Mouse (Mus musculus) c-Kit-positive CD71-positive TER-119-negative erythroid progenitor cells, embryonic 14.5 days (primary cell): Measurements from ENCODE around the gene Hoxa4.

ENCODE experiments used
- DNase-seq: peaks from one replicate; pipeline ENCODE4 v3.0.0-alpha.2; 2013; ENCODE audit warnings: low read depth

The Hoxa4 gene

GRCm38 (mm10) chr6:52179690-52180089, 11.9 kb downstream of the Hoxa4 start:
- DNase-seq, result no peak

DNA sequence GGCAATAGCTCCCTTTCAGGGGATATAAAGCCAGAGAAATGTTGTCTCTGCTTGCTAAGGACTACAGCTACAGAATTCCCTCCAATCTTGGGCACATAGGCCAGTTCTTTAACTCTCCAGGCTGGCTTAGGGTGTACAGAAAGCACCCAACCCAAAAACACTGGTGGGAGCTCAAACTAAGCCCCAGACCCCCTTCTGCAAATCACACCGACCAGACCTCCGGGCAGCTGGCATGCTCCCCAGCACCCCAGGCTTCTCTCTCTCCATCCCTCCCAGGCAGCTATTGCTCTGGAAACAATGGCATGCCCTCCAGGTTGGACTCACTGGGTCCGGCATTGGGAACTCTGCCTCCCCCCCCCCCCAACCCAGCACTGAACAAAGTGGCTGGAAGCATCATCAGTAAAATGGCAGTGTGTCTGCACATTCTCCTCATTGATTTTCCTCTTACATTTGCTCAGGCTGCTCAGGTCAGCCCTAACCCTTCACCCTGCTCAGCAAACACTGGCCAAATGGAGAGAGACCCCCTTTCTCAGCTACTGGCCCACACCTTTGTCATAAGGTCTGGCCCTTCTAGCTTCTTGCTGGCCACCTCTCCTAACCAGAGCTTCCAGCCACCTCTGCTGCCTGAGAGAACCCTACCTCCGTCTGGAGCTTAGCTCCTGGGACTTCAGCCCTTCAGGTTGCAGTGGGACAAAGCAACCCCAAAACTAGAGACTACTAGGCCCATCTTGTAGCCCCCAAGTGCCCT, 12.5 kb downstream of the Hoxa4 start:
- DNase-seq, result no peak

GRCm38 (mm10) chr6:52177806-52178205, 13.7 kb downstream of the Hoxa4 start:
- no peak for DNase-seq

DNA sequence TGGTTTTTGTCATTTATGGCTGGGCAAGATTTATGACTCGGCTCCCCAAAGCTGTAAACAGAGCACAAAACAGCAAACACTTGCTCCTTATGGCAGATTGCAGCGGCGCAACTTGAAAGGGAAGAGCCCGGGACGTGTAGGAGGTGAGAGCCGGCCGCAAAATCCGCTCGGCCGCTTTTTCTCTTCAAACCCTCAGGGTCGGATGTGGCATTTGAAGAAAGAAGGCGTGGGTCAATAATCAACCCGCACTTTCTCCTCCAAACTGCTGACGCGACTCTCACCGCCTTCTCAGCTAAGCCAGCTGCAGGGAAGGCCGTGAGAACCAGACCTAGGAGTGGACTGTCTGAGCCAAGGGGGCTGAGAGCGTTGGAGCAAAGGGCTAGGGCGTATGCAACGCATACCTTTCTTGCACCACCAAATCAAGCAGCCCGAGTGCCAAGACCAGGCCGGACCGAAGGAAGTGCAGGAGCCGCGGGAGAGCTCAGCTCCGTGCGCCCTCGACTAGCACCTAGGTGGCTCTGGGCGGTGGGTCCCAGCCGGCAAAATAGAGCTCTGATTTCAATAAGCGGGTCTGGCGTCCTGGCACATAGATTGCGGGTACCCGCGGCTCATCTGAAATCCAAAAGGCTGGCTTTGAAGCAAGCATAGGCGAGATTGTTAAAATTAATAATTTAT, 14.4 kb downstream of the Hoxa4 start, which contains the start of gene 5730596B20Rik:
TSS of gene 5730596B20Rik (plus strand) at position 438 of the 675 bp plus-strand sequence.
- no peak for DNase-seq

- no peak for DNase-seq
These were observed 15.2 kb downstream of the Hoxa4 start for GRCm38 (mm10) chr6:52176391-52176790.

GRCm38 (mm10) chr6:52175864-52176263, 15.7 kb downstream of the Hoxa4 start:
- no peak for DNase-seq

DNA sequence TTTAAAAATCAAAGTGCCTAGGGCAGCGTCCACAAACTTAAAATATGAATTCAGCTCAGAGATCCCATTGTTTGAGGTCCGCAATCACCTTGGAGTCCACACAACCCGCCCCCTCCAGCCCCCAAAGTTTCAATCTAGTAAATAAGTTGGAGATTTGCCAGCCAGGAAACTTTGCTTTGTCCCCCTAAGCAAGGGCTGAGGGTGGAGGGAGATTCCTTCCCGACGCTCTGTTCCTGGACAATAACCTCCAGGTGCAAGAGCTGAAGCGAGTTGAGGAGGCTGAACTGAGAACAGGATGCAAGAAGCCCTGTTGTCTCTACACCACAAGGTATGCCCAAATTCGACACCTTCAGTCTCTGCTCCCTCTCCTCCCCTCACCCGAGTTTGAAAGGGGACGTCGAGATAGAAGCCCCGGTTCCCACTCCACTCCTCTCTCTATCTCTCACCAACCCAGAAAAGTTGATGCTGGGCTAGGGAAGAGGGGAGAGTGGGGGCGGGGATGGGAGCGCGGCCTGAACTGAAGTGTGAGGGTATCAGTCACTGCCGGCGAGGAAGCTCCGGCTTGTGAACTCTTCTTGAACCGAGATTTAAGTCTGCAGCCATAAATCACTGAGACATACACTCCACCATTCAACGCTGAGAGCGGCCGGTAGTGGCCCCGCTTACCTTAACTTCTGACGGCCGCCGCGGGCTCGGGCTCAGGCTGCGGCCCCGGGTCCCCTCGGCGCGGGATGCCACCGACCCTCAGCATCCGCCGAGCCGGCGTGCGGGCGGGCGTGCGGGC, 16.4 kb downstream of the Hoxa4 start:
- DNase-seq, result no peak

- DNase-seq, result no peak
These were observed 17.9 kb downstream of the Hoxa4 start for GRCm38 (mm10) chr6:52173648-52174047.

- no peak for DNase-seq
These were observed 19.1 kb downstream of the Hoxa4 start for GRCm38 (mm10) chr6:52172501-52172900.

GRCm38 (mm10) chr6:52171938-52172337, 19.6 kb downstream of the Hoxa4 start:
- DNase-seq, result no peak

GRCm38 (mm10) chr6:52171331-52171730, 20.2 kb downstream of the Hoxa4 start:
- no peak for DNase-seq

GRCm38 (mm10) chr6:52170898-52171223, 20.7 kb downstream of the Hoxa4 start:
- no peak for DNase-seq

DNA sequence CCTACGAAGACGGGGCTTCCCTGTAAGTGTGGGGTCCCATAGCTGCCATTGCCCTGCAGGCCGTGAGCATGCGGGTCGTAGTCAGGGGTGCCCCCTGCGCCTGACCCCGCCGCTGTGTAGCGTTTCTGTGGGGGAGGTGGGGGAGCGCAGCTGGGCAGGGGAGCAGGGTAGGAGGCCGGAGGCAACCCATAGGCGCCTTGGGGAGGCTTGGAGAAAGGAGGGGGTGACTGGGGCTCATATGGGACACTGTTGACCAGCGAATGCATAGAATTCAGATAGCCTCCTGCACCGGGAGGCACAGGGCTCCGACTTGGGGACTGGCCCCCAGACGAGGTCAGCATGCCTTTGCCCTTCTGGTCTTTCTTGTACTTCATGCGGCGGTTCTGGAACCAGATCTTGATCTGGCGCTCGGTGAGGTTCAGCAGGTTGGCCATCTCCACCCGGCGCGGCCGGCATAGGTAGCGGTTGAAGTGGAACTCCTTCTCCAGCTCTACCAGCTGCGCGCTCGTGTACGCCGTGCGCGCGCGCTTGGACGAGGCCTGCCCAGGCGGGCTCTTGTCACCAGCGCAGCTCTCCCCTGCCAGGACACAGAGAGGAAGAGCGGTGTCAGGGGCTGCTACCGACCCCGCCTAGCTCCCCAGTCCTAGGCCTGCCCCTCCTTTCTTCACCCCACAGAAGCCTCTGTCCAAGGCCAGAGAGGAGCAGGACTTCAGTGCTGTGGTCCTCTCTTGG, 21.2 kb downstream of the Hoxa4 start:
- no peak for DNase-seq

GRCm38 (mm10) chr6:52169499-52170165, 21.9 kb downstream of the Hoxa4 start:
- DNase-seq, result no peak

- no peak for DNase-seq
These were observed 23.1 kb downstream of the Hoxa4 start for GRCm38 (mm10) chr6:52168191-52169055.

DNA sequence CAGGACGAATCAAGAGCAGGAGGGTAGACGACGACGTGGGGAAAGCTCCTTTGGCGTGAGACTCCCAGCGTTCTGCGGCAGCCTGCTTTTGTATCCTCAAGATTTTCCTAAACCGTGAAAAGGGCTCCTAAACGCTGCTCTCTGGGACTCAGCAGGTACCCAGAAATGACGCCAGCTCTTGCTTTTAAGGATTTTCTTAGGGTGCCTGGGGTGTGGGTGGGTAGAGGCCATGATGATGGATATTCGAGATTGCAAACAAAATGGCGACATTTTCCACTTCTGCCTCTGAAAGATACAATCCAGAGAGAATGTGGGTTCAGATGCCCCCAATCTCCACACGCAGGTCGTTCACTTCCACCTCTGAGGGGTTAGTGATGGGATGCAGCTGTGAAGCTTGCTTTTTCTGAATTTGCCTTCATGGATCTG, 23.8 kb downstream of the Hoxa4 start:
- DNase-seq, result no peak

DNA sequence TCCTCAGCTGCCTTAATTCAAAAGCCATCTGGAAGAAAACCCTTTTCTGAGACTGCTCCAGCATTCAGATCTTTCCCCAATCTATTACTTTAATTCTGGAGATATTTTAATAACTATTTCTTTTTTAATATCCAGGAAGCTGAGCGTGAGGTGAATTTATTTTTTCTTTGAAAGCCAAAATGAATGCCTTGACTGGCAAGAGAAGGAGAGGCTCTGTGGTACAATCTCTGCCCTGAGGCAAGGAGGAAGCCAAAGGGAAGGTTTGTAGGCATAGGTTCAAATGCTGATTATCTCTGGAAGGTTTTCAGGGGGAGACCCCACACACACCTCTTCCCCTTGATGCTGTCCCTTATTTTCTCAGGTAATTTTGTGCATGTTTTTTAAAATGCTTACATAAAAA, 24.4 kb downstream of the Hoxa4 start:
- DNase-seq, result no peak

- DNase-seq, result no peak
These were observed 25.0 kb downstream of the Hoxa4 start for GRCm38 (mm10) chr6:52166431-52167077.

GRCm38 (mm10) chr6:52165441-52166370, 25.8 kb downstream of the Hoxa4 start:
- no peak for DNase-seq
